Mouse (Mus musculus) hindbrain, embryonic 15.5 days (tissue): ENCODE measurements at regions not wholly inside any gene's neighbourhood (a gene's known extent, or its start where the extent isn't known, plus 50 kb on each side); places are given as distances from the start of the nearest gene placed in this dataset.

Experiments used
- ATAC-seq: fragments of 200-750 bp; cut with Nextera tagmentation; 2 replicates; pipeline ENCODE4 v1.8.0; 2017; ENCODE audit warnings: low read depth, moderate number of reproducible peaks, moderate TSS enrichment; ENCODE audit not compliant: low FRiP score
- H3K27ac ChIP-seq: fragments of 300-500 bp; sonication (generic); replicated peaks from 2 replicates; pipeline ENCODE4 v1.5.1; 2015; ENCODE audit warnings: mild to moderate bottlenecking, inconsistent platforms
- H3K27me3 ChIP-seq: fragments of 300-500 bp; sonication (generic); 2 replicates; pipeline ENCODE4 v1.6.1; 2015; ENCODE audit warnings: control low read depth, inconsistent platforms
- H3K36me3 ChIP-seq: fragments of 300-500 bp; sonication (generic); 2 replicates; pipeline ENCODE4 v1.6.1; 2015; ENCODE audit warnings: control low read depth, inconsistent platforms
- H3K4me1 ChIP-seq: fragments of 300-500 bp; sonication (generic); replicated peaks from 2 replicates; pipeline ENCODE4 v1.6.1; 2015; ENCODE audit warnings: control low read depth, inconsistent platforms
- H3K4me2 ChIP-seq: fragments of 300-500 bp; sonication (generic); 2 replicates; pipeline ENCODE4 v1.6.1; 2015; ENCODE audit warnings: moderate library complexity, mild to moderate bottlenecking, inconsistent platforms
- H3K4me3 ChIP-seq: fragments of 300-500 bp; sonication (generic); 2 replicates; pipeline ENCODE4 v1.5.1; 2015; ENCODE audit warnings: mild to moderate bottlenecking, inconsistent platforms
- H3K9ac ChIP-seq: fragments of 300-500 bp; sonication (generic); 2 replicates; pipeline ENCODE4 v1.6.1; 2015; ENCODE audit warnings: inconsistent platforms
- H3K9me3 ChIP-seq: fragments of 300-500 bp; sonication (generic); 2 replicates; pipeline ENCODE4 v1.6.1; 2016; ENCODE audit warnings: control low read depth, inconsistent platforms
- WGBS: fragments of 180-500 bp; shearing (Covaris S2); methylation state at CpG from one replicate; pipeline ENCODE4 v1.1.7; 2015; 5-methylcytosine and 5-hydroxymethylcytosine counted together

GRCm38 (mm10) chr12:107596236-107596635, 107.8 kb downstream of the 3110018I06Rik start:
- Histone ChIP-seq H3K9ac (no peak overlapping the region), H3K9me3 (no peaks in the 10 kb centered on the region), H3K36me3 (no peaks in the 10 kb centered on the region), H3K27me3 (no peaks in the 10 kb centered on the region), H3K4me2 (no peak overlapping the region), H3K4me1 (no peaks in the 10 kb centered on the region), H3K27ac (no peak overlapping the region), H3K4me3 (no peak overlapping the region)
- ATAC-seq: no peak

GRCm38 (mm10) chr12:107600576-107600975, 112.1 kb downstream of the 3110018I06Rik start:
- Histone ChIP-seq H3K4me1 (no peaks in the 10 kb centered on the region), H3K27ac (no peak overlapping the region), H3K4me2 (no peak overlapping the region), H3K4me3 (no peak overlapping the region), H3K9ac (no peak overlapping the region), H3K9me3 (no peaks in the 10 kb centered on the region), H3K36me3 (no peaks in the 10 kb centered on the region), H3K27me3 (no peaks in the 10 kb centered on the region)
- no peak for ATAC-seq
- WGBS: 100% methylated on average over 5 of the region's 5 CpGs

- H3K36me3 ChIP-seq: no peaks in the 10 kb centered on the region
- no peaks in the 10 kb centered on the region for H3K4me1 ChIP-seq
- no peak for ATAC-seq
- H3K4me2 ChIP-seq: no peak overlapping the region
- no peak overlapping the region for H3K9ac ChIP-seq
- WGBS: 85% methylated on average over 6 of the region's 6 CpGs
- no peak overlapping the region for H3K27ac ChIP-seq
- no peaks in the 10 kb centered on the region for H3K27me3 ChIP-seq
- no peak overlapping the region for H3K4me3 ChIP-seq
- H3K9me3 ChIP-seq: no peaks in the 10 kb centered on the region
Measured at GRCm38 (mm10) chr12:107608966-107609365, 120.5 kb downstream of the 3110018I06Rik start.

- no peak overlapping the region for H3K4me2 ChIP-seq
- H3K9me3 ChIP-seq: no peaks in the 10 kb centered on the region
- no peak overlapping the region for H3K4me3 ChIP-seq
- 75% methylated on average over 4 of the region's 4 CpGs for WGBS
- ATAC-seq: no peak
- no peaks in the 10 kb centered on the region for H3K27me3 ChIP-seq
- no peak overlapping the region for H3K9ac ChIP-seq
- no peak overlapping the region for H3K27ac ChIP-seq
- no peaks in the 10 kb centered on the region for H3K4me1 ChIP-seq
- no peaks in the 10 kb centered on the region for H3K36me3 ChIP-seq
Measured at GRCm38 (mm10) chr12:107609986-107610385, 121.6 kb downstream of the 3110018I06Rik start.

- Histone ChIP-seq H3K9ac (no peak overlapping the region), H3K27ac (no peak overlapping the region), H3K4me3 (no peak overlapping the region), H3K4me1 (no peaks in the 10 kb centered on the region), H3K36me3 (no peaks in the 10 kb centered on the region), H3K9me3 (no peaks in the 10 kb centered on the region), H3K4me2 (no peak overlapping the region), H3K27me3 (no peaks in the 10 kb centered on the region)
- 71% methylated on average over 16 of the region's 16 CpGs for WGBS
- ATAC-seq: no peak
Measured at GRCm38 (mm10) chr12:107617212-107617994, 129.0 kb downstream of the 3110018I06Rik start.

- Histone ChIP-seq H3K9me3 (no peaks in the 10 kb centered on the region), H3K4me2 (no peak overlapping the region), H3K9ac (no peak overlapping the region), H3K36me3 (no peaks in the 10 kb centered on the region), H3K4me3 (no peak overlapping the region), H3K27ac (no peak overlapping the region), H3K27me3 (no peaks in the 10 kb centered on the region), H3K4me1 (peaks cover 3% of the 10 kb centered on the region)
- ATAC-seq: no peak
- 62% methylated on average over 3 of the region's 3 CpGs for WGBS
Measured at GRCm38 (mm10) chr12:107624446-107624845, 136.0 kb downstream of the 3110018I06Rik start.

- Histone ChIP-seq H3K9me3 (no peaks in the 10 kb centered on the region), H3K4me2 (no peak overlapping the region), H3K36me3 (no peaks in the 10 kb centered on the region), H3K4me3 (no peak overlapping the region), H3K4me1 (no peaks in the 10 kb centered on the region), H3K9ac (no peak overlapping the region), H3K27ac (no peak overlapping the region), H3K27me3 (no peaks in the 10 kb centered on the region)
- ATAC-seq: no peak
- WGBS: 84% methylated on average over 9 of the region's 9 CpGs
Measured at GRCm38 (mm10) chr12:107648008-107648407, 159.6 kb downstream of the 3110018I06Rik start.

GRCm38 (mm10) chr12:107652126-107652728, 163.8 kb downstream of the 3110018I06Rik start:
- ATAC-seq: no peak
- 45% methylated on average over 3 of the region's 3 CpGs for WGBS

GRCm38 (mm10) chr12:107653131-107653530, 164.7 kb downstream of the 3110018I06Rik start:
- WGBS: 28% methylated on average over 7 of the region's 7 CpGs
- no peaks in the 10 kb centered on the region for H3K36me3 ChIP-seq
- H3K4me2 ChIP-seq: no peak overlapping the region
- H3K4me1 ChIP-seq: peaks cover 3% of the 10 kb centered on the region; the same call in 1 of the 2 replicates
- H3K9me3 ChIP-seq: no peaks in the 10 kb centered on the region
- no peaks in the 10 kb centered on the region for H3K27me3 ChIP-seq
- H3K9ac ChIP-seq: no peak overlapping the region
- H3K4me3 ChIP-seq: no peak overlapping the region
- ATAC-seq: no peak
- H3K27ac ChIP-seq: no peak overlapping the region

More at GRCm38 (mm10) chr12:107652126-107652728, 163.8 kb downstream of the 3110018I06Rik start:
- no peaks in the 10 kb centered on the region for H3K27me3 ChIP-seq
- H3K4me1 ChIP-seq: no peaks in the 10 kb centered on the region
- H3K4me3 ChIP-seq: no peak overlapping the region
- no peak overlapping the region for H3K4me2 ChIP-seq
- H3K9ac ChIP-seq: no peak overlapping the region
- no peak overlapping the region for H3K27ac ChIP-seq
- no peaks in the 10 kb centered on the region for H3K9me3 ChIP-seq
- H3K36me3 ChIP-seq: no peaks in the 10 kb centered on the region

GRCm38 (mm10) chr12:107656846-107657245, 168.4 kb downstream of the 3110018I06Rik start:
- H3K27me3 ChIP-seq: no peaks in the 10 kb centered on the region
- no peak for ATAC-seq

GRCm38 (mm10) chr12:107658241-107658640, 169.8 kb downstream of the 3110018I06Rik start:
- H3K4me1 ChIP-seq: peaks cover 13% of the 10 kb centered on the region; the same call in 1 of the 2 replicates
- H3K9me3 ChIP-seq: no peaks in the 10 kb centered on the region
- H3K27ac ChIP-seq: no peak overlapping the region
- H3K36me3 ChIP-seq: no peaks in the 10 kb centered on the region
- no peak overlapping the region for H3K9ac ChIP-seq
- no peak overlapping the region for H3K4me3 ChIP-seq
- no peaks in the 10 kb centered on the region for H3K27me3 ChIP-seq
- no peak for ATAC-seq
- whole genome bisulfite sequencing: 67% methylated on average over 12 of the region's 12 CpGs
- no peak overlapping the region for H3K4me2 ChIP-seq

More at GRCm38 (mm10) chr12:107656846-107657245, 168.4 kb downstream of the 3110018I06Rik start:
- no peak overlapping the region for H3K4me2 ChIP-seq
- peaks cover 13% of the 10 kb centered on the region; the same call in 1 of the 2 replicates for H3K4me1 ChIP-seq
- no peaks in the 10 kb centered on the region for H3K36me3 ChIP-seq
- WGBS: 52% methylated on average over 5 of the region's 5 CpGs
- H3K4me3 ChIP-seq: no peak overlapping the region
- no peak overlapping the region for H3K9ac ChIP-seq
- H3K9me3 ChIP-seq: no peaks in the 10 kb centered on the region
- no peak overlapping the region for H3K27ac ChIP-seq

GRCm38 (mm10) chr12:107658821-107659220, 170.4 kb downstream of the 3110018I06Rik start:
- no peak for ATAC-seq
- Histone ChIP-seq H3K36me3 (no peaks in the 10 kb centered on the region), H3K27me3 (no peaks in the 10 kb centered on the region), H3K9me3 (no peaks in the 10 kb centered on the region), H3K4me1 (peaks cover 13% of the 10 kb centered on the region; the same call in 1 of the 2 replicates), H3K27ac (no peak overlapping the region), H3K4me2 (no peak overlapping the region), H3K9ac (no peak overlapping the region), H3K4me3 (no peak overlapping the region)
- WGBS: 32% methylated on average over 9 of the region's 9 CpGs
